Mouse (Mus musculus): Measurements from ENCODE around the gene Fbxl17. TPM values are rescaled to one million over a fixed set of nuclear protein-coding genes. Genes with fewer than 3 reads are reported as not detected.

The Fbxl17 gene
- total and polyA plus RNA-seq, 3 experiments, result 5.0 to 9.7 TPM; not detected in 1

DNA sequence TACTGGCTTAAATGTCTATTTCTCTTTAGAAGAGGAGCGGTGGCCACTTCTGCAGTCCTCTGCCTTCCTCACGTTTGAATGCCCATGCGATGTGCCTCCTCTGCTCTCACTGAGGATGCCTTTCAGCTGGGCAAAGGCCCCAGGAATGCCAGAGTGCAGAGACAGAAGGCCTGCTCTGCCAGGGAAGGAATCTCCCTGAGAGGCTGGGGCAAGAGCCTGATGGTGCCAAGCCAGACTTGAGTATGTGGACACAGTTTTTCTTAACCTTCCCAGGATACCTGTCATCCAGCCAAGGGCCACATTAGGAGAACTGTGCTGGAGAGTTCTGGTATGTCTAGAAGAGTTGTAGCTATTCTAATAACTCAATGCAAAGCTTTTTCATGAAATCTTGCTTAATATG, 380.1 kb downstream of the Fbxl17 start:
- no peaks in the 10 kb centered on the region for H3K79me2 ChIP-seq (ENCODE audit: control insufficient read depth, insufficient read depth, low read length, poor library complexity)
- no peak for DNase-seq (ENCODE audit: low read depth, low spot score)
- H3K27ac ChIP-seq (ENCODE audit: control insufficient read depth, low read depth, low read length), result no peak overlapping the region

DNA sequence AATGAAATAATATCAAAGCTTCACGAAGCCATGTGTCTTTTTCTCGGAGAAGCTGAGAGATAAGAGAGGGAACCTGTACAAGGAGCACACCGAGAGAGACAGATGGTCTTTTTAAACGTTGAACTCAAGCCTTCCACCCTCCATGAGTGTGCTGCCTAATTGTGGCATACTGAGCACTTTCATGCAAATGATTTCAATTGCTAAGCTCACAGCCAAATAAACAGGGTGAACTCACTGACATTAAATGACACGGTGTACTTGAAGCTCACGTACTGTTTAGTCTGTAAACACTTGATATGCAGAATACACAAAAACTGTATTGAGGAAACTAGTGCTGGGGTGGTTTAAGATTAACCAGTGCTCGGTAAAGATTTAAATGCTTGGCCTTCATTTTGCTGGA, 380.7 kb downstream of the Fbxl17 start:
- Histone ChIP-seq H3K4me1 (ENCODE audit: control insufficient read depth in 1 of 2, insufficient read depth in 2 of 2, low read length in 2 of 2) (no peaks in the 10 kb centered on the region), H3K27me3 (ENCODE audit: control insufficient read depth in 1 of 2, insufficient read depth in 2 of 2, low read length in 2 of 2) (no peaks in the 10 kb centered on the region), H3K27ac (ENCODE audit: control insufficient read depth, low read depth, low read length) (no peak overlapping the region), H3K9ac (ENCODE audit: control insufficient read depth, low read depth, low read length, poor library complexity, severe bottlenecking) (no peak overlapping the region), H3K36me3 (ENCODE audit: control insufficient read depth in 1 of 2, insufficient read depth in 2 of 2, low read length in 2 of 2) (no peaks in the 10 kb centered on the region), H3K4me3 (ENCODE audit: control insufficient read depth in 1 of 2, insufficient read depth in 1 of 2, low read depth in 2 of 2, low read length in 2 of 2) (no peak overlapping the region), H3K9me3 (replicated peaks; ENCODE audit: insufficient read depth, low read length) (no peaks in the 10 kb centered on the region), H3K79me2 (ENCODE audit: control insufficient read depth, insufficient read depth, low read length, poor library complexity) (no peaks in the 10 kb centered on the region)
- TF ChIP-seq KAT2A (conservative IDR thresholded peaks at IDR 0.05; ENCODE audit: low read depth, low read length) (no peak), BHLHE40 (IDR thresholded peaks at IDR 0.05; ENCODE audit: borderline replicate concordance, low read depth, low read length) (no peak), POLR2AphosphoS2 (IDR thresholded peaks at IDR 0.05; ENCODE audit: low read length) (no peak), SIN3A (IDR thresholded peaks at IDR 0.05; ENCODE audit: low read length) (no peak), HCFC1 (IDR thresholded peaks at IDR 0.05; ENCODE audit: low read depth, low read length) (no peak), NRF1 (IDR thresholded peaks at IDR 0.05; ENCODE audit: insufficient read depth, low read depth, low read length, poor library complexity, severe bottlenecking) (no peak), EP300 (IDR thresholded peaks at IDR 0.05; ENCODE audit: low read depth in 1 of 2, low read length in 2 of 2) (no peak), MYB (IDR thresholded peaks at IDR 0.05; ENCODE audit: low read depth, low read length) (no peak), ZC3H11A (IDR thresholded peaks at IDR 0.05; ENCODE audit: low read depth, low read length) (no peak), JUND (IDR thresholded peaks at IDR 0.05; ENCODE audit: low read depth, low read length) (no peak), RCOR1 (IDR thresholded peaks at IDR 0.05; ENCODE audit: low read depth, low read length) (no peak), CHD2 (IDR thresholded peaks at IDR 0.05; ENCODE audit: low read length) (no peak), ZKSCAN1 (IDR thresholded peaks at IDR 0.05; ENCODE audit: low read depth, low read length) (no peak), USF2 (IDR thresholded peaks at IDR 0.05; ENCODE audit: borderline replicate concordance in 1 of 2, insufficient read depth in 1 of 2, low read depth in 1 of 2, low read length in 2 of 2) (no peak), E2F4 (IDR thresholded peaks at IDR 0.05; ENCODE audit: borderline replicate concordance, low read depth, low read length) (no peak), GABPA (IDR thresholded peaks at IDR 0.05; ENCODE audit: low read depth, low read length) (no peak), POLR2A (IDR thresholded peaks at IDR 0.05; ENCODE audit: control insufficient read depth in 1 of 2, insufficient read depth in 1 of 2, low read depth in 1 of 2, low read length in 2 of 2, poor library complexity in 1 of 2) (no peak)
- DNase-seq (ENCODE audit: low read depth, low spot score), result no peak

More for the DNA sequence above, 380.1 kb downstream of the Fbxl17 start:
- Histone ChIP-seq H3K4me3 (ENCODE audit: control insufficient read depth in 1 of 2, insufficient read depth in 1 of 2, low read depth in 2 of 2, low read length in 2 of 2) (no peak overlapping the region), H3K9me3 (replicated peaks; ENCODE audit: insufficient read depth, low read length) (no peaks in the 10 kb centered on the region), H3K36me3 (ENCODE audit: control insufficient read depth in 1 of 2, insufficient read depth in 2 of 2, low read length in 2 of 2) (no peaks in the 10 kb centered on the region), H3K9ac (ENCODE audit: control insufficient read depth, low read depth, low read length, poor library complexity, severe bottlenecking) (no peak overlapping the region), H3K4me1 (ENCODE audit: control insufficient read depth in 1 of 2, insufficient read depth in 2 of 2, low read length in 2 of 2) (no peaks in the 10 kb centered on the region), H3K27me3 (ENCODE audit: control insufficient read depth in 1 of 2, insufficient read depth in 2 of 2, low read length in 2 of 2) (no peaks in the 10 kb centered on the region)
- TF ChIP-seq GATA1 (IDR thresholded peaks at IDR 0.05; ENCODE audit: low read depth, low read length) (no peak), SIN3A (IDR thresholded peaks at IDR 0.05; ENCODE audit: low read length) (no peak), MYB (IDR thresholded peaks at IDR 0.05; ENCODE audit: low read depth, low read length) (no peak), UBTF (IDR thresholded peaks at IDR 0.05; ENCODE audit: borderline replicate concordance, insufficient read depth, low read depth, low read length) (no peak), SMC3 (IDR thresholded peaks at IDR 0.05; ENCODE audit: low read depth, low read length) (no peak), CHD2 (IDR thresholded peaks at IDR 0.05; ENCODE audit: low read length) (no peak), NRF1 (IDR thresholded peaks at IDR 0.05; ENCODE audit: insufficient read depth, low read depth, low read length, poor library complexity, severe bottlenecking) (no peak), MEF2A (IDR thresholded peaks at IDR 0.05; ENCODE audit: extremely low read depth, insufficient replicate concordance, low read depth, low read length, poor library complexity, severe bottlenecking) (no peak), EP300 (IDR thresholded peaks at IDR 0.05; ENCODE audit: low read depth in 1 of 2, low read length in 2 of 2) (no peak)

All from MEL (cell line).